32 mouse cellular contexts compared by ENCODE assay signal in the genomic region with DNA sequence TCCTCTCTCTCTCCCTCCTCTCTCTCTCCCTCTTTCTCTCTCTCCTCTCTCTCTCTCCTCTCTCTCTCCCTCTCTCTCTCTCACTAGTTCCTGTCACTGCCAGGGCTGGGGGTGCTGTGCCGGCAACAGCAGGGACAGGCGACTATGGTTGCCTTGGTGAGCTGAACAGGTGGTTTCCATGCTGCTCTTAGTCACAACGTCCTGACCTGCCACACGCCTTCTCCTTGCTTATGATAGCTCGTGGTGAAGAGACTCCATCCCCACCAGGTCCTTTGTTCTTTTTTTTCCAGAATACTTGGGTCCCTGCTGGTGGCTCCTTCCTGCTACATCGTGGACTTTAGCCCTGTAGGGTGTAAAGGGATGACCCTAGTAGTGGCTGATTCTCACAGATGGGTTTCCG. TPM values are rescaled to one million over a fixed set of nuclear protein-coding genes. Genes with fewer than 3 reads are reported as not detected.
"Had no signal": no experiment of that assay in that cellular context is flagged by ENCODE, and none has a peak within 500 bp of the region (broad histone marks: within the 10 kb centered on the region; RNA-seq: fewer than 3 reads in every experiment).

No protein-coding gene starts in this region.

- H3K4me1 ChIP-seq: intestine, embryonic 15.5 days; limb, embryonic 10.5 days; limb, embryonic 12.5 days; liver, embryonic 13.5 days; liver, embryonic 15.5 days had no signal

- H3K27me3 ChIP-seq: hindbrain, embryonic 12.5 days; hindbrain, embryonic 15.5 days; intestine, embryonic 15.5 days had no signal

- H3K36me3 ChIP-seq: heart, embryonic 12.5 days; hindbrain, embryonic 10.5 days; hindbrain, embryonic 12.5 days; hindbrain, embryonic 15.5 days; intestine, embryonic 15.5 days; limb, embryonic 10.5 days; limb, embryonic 12.5 days; liver, embryonic 13.5 days; liver, embryonic 15.5 days had no signal

- H3K4me2 ChIP-seq: heart, embryonic 12.5 days; hindbrain, embryonic 12.5 days; hindbrain, embryonic 15.5 days; intestine, embryonic 15.5 days; limb, embryonic 12.5 days; liver, embryonic 11.5 days; liver, embryonic 13.5 days; liver, embryonic 15.5 days had no signal

- ATAC-seq: inflammation-experienced regulatory T-cells, adult 6 months; intestine, embryonic 15.5 days; intestine, postnatal 0 days had no signal

- H3K9me3 ChIP-seq: heart, embryonic 12.5 days; hindbrain, embryonic 10.5 days; hindbrain, embryonic 12.5 days; hindbrain, embryonic 15.5 days; intestine, embryonic 15.5 days; limb, embryonic 10.5 days; limb, embryonic 12.5 days; liver, embryonic 13.5 days; liver, embryonic 15.5 days had no signal

- H3K27ac ChIP-seq: gastrocnemius, adult 2 months; heart, adult 2 months; hindbrain, embryonic 10.5 days; hindbrain, embryonic 12.5 days; hindbrain, embryonic 15.5 days; intestine, embryonic 15.5 days; left cerebral cortex, adult 2 months; limb, embryonic 10.5 days; limb, embryonic 12.5 days; liver, embryonic 13.5 days; liver, embryonic 15.5 days had no signal

- H3K4me3 ChIP-seq: gastrocnemius, adult 2 months; heart, adult 2 months; heart, embryonic 12.5 days; hindbrain, embryonic 10.5 days; hindbrain, embryonic 12.5 days; hindbrain, embryonic 15.5 days; intestine, embryonic 15.5 days; layer of hippocampus, adult 2 months; left cerebral cortex, adult 2 months; limb, embryonic 10.5 days; limb, embryonic 12.5 days; liver, embryonic 13.5 days; liver, embryonic 15.5 days had no signal

- DNase-seq: gastrocnemius, adult 2 months; gastrocnemius, postnatal 10 days; gastrocnemius, postnatal 25 days; heart, adult 2 months; heart, postnatal 10 days; heart, postnatal 4 days; kidney, adult 18-20 months; kidney, adult 8-10 months; kidney, postnatal 10 days; kidney, postnatal 25 days; kidney, postnatal 4 days; liver; liver, embryonic 13.5 days had no signal

- H3K9ac ChIP-seq: heart, embryonic 12.5 days; hindbrain, embryonic 12.5 days; hindbrain, embryonic 15.5 days; intestine, embryonic 15.5 days; limb, embryonic 12.5 days; liver, embryonic 13.5 days; liver, embryonic 15.5 days had no signal

RNA-seq across cellular contexts. Expression of a gene that starts 12.0 kb away (rescaled TPM):
- total RNA-seq: gastrocnemius, adult 2 months; gastrocnemius, postnatal 10 days; gastrocnemius, postnatal 25 days; gastrocnemius, postnatal 4 days; granulocyte monocyte progenitor cell, adult 5-6 weeks; heart, adult 2 months; heart, postnatal 10 days; heart, postnatal 25 days; heart, postnatal 4 days had no signal
- polyA plus RNA-seq: heart, adult 2 months; heart, embryonic 12.5 days; kidney, embryonic 14.5 days; kidney, embryonic 16.5 days; liver, embryonic 13.5 days had no signal

RNA-seq across cellular contexts. Expression of a gene that starts 18.9 kb away (rescaled TPM):
- total RNA-seq: gastrocnemius, adult 2 months; gastrocnemius, postnatal 25 days; granulocyte monocyte progenitor cell, adult 5-6 weeks had no signal
- polyA plus RNA-seq: heart, embryonic 12.5 days; heart, embryonic 16.5 days; limb, embryonic 10.5 days; limb, embryonic 12.5 days; liver, embryonic 11.5 days; liver, embryonic 13.5 days; liver, embryonic 15.5 days had no signal
